Mouse (Mus musculus) 416B (cell line): ENCODE results near the gene Tesc.

Experiments used
- DNase-seq: peaks from one replicate; pipeline ENCODE4 v3.0.0; 2011; ENCODE audit warnings: low read depth

Tesc gene

GRCm38 (mm10) chr5:118108124-118108793 lies 80.7 kb downstream of the Tesc start:
- no peak for DNase-seq

DNA sequence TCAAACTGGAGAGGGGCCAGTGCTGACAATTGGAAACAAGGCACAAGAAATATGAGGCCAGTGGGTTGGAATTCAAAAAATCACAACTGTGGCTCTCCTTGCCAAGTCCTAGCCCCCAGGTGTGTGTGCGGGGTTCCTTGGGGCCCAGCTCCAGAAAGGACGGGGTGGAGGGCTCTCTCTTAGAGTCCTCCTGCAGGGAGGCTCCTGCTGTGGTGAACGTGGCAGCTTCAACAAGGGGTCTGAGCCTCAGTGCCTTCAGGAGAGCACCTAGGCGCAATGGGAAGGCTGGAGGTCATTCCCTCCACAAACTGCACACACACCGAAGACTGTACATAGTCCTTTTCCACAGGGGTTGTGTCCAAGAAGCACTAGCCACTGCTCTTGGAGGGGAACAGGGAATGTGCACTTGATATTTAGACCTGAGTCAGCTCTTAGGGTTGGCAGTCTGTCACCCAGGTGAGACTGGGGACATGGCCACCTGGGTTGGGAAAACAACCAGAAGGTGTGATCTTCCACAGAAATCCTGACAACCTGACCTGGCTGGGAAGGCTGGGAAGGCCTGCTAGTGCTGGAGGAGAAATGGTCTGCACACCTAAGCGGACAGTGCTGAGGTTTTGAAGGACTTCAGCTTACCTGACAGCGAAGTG lies 81.4 kb downstream of the Tesc start:
- no peak for DNase-seq
